9 mouse cellular contexts compared by ENCODE assay signal in the genomic region with DNA sequence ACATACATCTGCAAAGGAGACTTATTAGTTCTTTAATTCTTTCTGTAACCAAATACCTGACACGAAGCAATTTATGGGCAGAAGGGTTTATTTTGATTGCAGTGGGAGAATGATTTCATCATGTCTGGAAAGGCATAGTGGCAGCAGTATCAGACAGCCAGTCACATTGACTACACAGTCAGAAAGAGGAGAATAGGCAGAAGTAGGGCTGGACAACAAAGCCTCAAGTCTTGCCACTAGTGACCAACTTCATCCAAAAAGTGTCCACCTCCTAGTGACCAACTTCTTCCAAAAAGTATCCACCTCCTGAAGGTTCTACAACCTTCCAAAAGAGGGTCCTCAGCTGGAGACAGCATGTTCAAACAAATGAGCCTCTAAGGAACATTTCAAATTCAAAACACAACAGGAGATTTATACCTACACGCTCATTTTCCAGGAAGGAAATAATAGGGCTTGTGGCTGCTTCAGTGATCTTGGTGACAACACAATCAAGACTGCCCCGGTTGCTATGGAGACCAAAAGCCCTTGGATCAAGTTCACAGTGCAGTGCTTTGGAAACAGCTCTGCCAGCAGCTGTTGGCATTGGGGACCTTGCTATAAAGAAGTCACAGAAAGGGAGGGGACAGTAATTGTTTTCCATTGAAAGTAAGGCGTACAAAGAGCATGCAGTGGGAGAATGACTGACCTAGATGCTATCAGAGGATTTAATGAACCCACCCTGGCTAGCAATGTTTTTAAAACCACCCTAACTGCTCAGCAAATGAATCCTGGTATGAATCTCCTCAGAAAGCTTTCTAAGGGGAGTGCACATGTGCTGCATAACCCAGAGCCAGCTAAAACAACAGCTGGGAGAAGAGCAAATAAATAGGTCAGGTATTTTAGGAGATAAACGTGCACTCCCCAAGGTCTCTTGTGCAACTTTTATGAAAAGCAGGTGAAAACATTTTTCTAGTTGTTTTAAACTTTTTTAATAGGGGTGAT.
DNase-seq lines count a peak whose midpoint lies in the region; ATAC-seq and TF ChIP-seq lines count a peak whose summit lies in the region.
"Had no signal": no experiment of that assay in that cellular context is flagged by ENCODE, and none has a peak within 500 bp of the region (broad histone marks: within the 10 kb centered on the region; RNA-seq: fewer than 3 reads in every experiment).

No protein-coding gene starts in this region.

- no peak for TF ChIP-seq CTCF in kidney, postnatal 0 days (IDR thresholded peaks at IDR 0.05; ENCODE audit: low read depth)

- no peaks in the 10 kb centered on the region for H3K36me3 ChIP-seq in kidney, postnatal 0 days (ENCODE audit: insufficient read depth, low read length)
- no peaks in the 10 kb centered on the region for H3K36me3 ChIP-seq in midbrain, embryonic 12.5 days
- no peaks in the 10 kb centered on the region for H3K36me3 ChIP-seq in heart, embryonic 12.5 days
- H3K36me3 ChIP-seq: heart, embryonic 13.5 days had no signal

- no peak overlapping the region for H3K4me2 ChIP-seq in kidney, postnatal 0 days (ENCODE audit: low read length)
- no peak overlapping the region for H3K4me2 ChIP-seq in midbrain, embryonic 12.5 days (replicated peaks)
- H3K4me2 ChIP-seq in heart, embryonic 12.5 days = no peak overlapping the region
- H3K4me2 ChIP-seq: heart, embryonic 13.5 days had no signal

- H3K9ac ChIP-seq in kidney, postnatal 0 days (ENCODE audit: low read depth, low read length) = no peak overlapping the region
- H3K9ac ChIP-seq in midbrain, embryonic 12.5 days (replicated peaks) = no peak overlapping the region
- no peak overlapping the region for H3K9ac ChIP-seq in heart, embryonic 12.5 days
- H3K9ac ChIP-seq: heart, embryonic 13.5 days had no signal

- no peaks in the 10 kb centered on the region for H3K27me3 ChIP-seq in kidney, postnatal 0 days (ENCODE audit: insufficient read depth, low read length)
- H3K27me3 ChIP-seq in midbrain, embryonic 12.5 days = no peaks in the 10 kb centered on the region
- no peaks in the 10 kb centered on the region for H3K27me3 ChIP-seq in heart, embryonic 12.5 days (replicated peaks)
- H3K27me3 ChIP-seq: heart, embryonic 13.5 days had no signal

- WGBS in kidney, postnatal 0 days = 39% methylated on average over 5 of the region's 5 CpGs
- 48% methylated on average over 5 of the region's 5 CpGs for WGBS in midbrain, embryonic 12.5 days
- WGBS in heart, embryonic 12.5 days = 57% methylated on average over 5 of the region's 5 CpGs

- H3K4me3 ChIP-seq in kidney, postnatal 0 days (replicated peaks; ENCODE audit: low read depth, low read length) = no peak overlapping the region
- no peak overlapping the region for H3K4me3 ChIP-seq in midbrain, embryonic 12.5 days
- no peak overlapping the region for H3K4me3 ChIP-seq in heart, embryonic 12.5 days
- H3K4me3 ChIP-seq: heart, embryonic 13.5 days had no signal

- H3K4me1 ChIP-seq in kidney, postnatal 0 days (replicated peaks; ENCODE audit: insufficient read depth, low read length) = no peaks in the 10 kb centered on the region
- H3K4me1 ChIP-seq in midbrain, embryonic 12.5 days = no peaks in the 10 kb centered on the region
- no peaks in the 10 kb centered on the region for H3K4me1 ChIP-seq in heart, embryonic 12.5 days (replicated peaks)
- H3K4me1 ChIP-seq: heart, embryonic 13.5 days had no signal

- H3K9me3 ChIP-seq in kidney, postnatal 0 days (replicated peaks; ENCODE audit: low read length) = no peaks in the 10 kb centered on the region
- H3K9me3 ChIP-seq in midbrain, embryonic 12.5 days = no peaks in the 10 kb centered on the region
- no peaks in the 10 kb centered on the region; the same call in 1 of the 2 replicates for H3K9me3 ChIP-seq in heart, embryonic 12.5 days (replicated peaks)
- H3K9me3 ChIP-seq: heart, embryonic 13.5 days had no signal

- 0 out of 2 replicates have a peak, but pooled peaks have one; percentile 50 for ATAC-seq in frontal cortex, adult (ENCODE audit: low TSS enrichment)
- peak; percentile 89 for ATAC-seq in kidney, postnatal 0 days (replicated peaks; ENCODE audit: low FRiP score, low read depth)
- peak; percentile 95 for ATAC-seq in midbrain, embryonic 12.5 days (ENCODE audit: low FRiP score, low read depth)
- no peak for ATAC-seq in heart, embryonic 12.5 days (ENCODE audit: insufficient number of reproducible peaks, low FRiP score)

- peak; percentile 54 for DNase-seq in Muller cell, postnatal 12 days (ENCODE audit: inconsistent ontology term)
- DNase-seq in adrenal gland, postnatal 10 days = peak; percentile 52
- DNase-seq in kidney, postnatal 0 days (ENCODE audit: low spot score) = peak; percentile 77
- DNase-seq in right cerebral cortex, postnatal 4 days = peak; percentile 3
- DNase-seq in thymus, postnatal 0 days (ENCODE audit: low spot score) = no peak

- H3K27ac ChIP-seq in kidney, postnatal 0 days = peak overlapping the region; percentile 42
- H3K27ac ChIP-seq in midbrain, embryonic 12.5 days (replicated peaks) = no peak overlapping the region
- H3K27ac ChIP-seq in heart, embryonic 12.5 days (ENCODE audit: poor library complexity, severe bottlenecking) = no peak overlapping the region
- H3K27ac ChIP-seq: heart, embryonic 13.5 days had no signal
